Mouse (Mus musculus): ENCODE measurements around the gene Efcab6.

GRCm38 (mm10) chr15:84069455-84070050 is 4.4 kb upstream of the Efcab6 start:
- no peak for TF ChIP-seq CTCF (IDR thresholded peaks at IDR 0.05; ENCODE audit: borderline replicate concordance, extremely low read depth, insufficient read depth, insufficient read length)
- no peak for TF ChIP-seq POLR2A (IDR thresholded peaks at IDR 0.05; ENCODE audit: borderline replicate concordance, extremely low read depth, insufficient read depth, insufficient read length, poor library complexity, severe bottlenecking)

All from brain, embryonic 14.5 days (tissue).